Mouse (Mus musculus) heart, adult 9 months (tissue): ENCODE measurements around the gene Tmem88.

Source experiments
- DNase-seq, 2 experiments: peaks; one replicate each; pipeline ENCODE4 v3.0.0; 2022; ENCODE audit warnings: low spot score in 2 of 2

The Tmem88 gene

DNA sequence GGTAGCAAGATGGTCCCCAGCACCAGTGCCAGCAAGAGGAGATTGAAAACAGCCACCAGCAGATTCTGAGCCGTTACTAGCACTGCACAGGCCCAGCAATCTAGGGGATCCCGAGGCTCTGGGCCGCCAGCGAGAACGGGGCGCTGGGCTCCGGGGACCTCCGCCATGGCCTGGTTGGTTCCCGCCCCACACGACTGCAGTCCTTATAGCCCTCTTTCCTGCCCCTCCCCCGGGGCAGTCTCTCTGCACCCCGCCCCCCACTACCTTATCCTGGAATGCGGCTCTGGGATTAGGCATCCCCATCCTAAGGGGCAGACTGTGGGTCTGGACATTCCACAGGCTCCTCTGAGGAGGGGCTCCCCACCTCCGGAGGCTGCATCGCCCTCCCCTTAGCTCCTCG, at the start of gene Tmem88:
Gene Tmem88, minus strand, starts transcription at position 176 of the 400 bp plus-strand sequence.
- peak; percentile 58 to 82 for DNase-seq

DNA sequence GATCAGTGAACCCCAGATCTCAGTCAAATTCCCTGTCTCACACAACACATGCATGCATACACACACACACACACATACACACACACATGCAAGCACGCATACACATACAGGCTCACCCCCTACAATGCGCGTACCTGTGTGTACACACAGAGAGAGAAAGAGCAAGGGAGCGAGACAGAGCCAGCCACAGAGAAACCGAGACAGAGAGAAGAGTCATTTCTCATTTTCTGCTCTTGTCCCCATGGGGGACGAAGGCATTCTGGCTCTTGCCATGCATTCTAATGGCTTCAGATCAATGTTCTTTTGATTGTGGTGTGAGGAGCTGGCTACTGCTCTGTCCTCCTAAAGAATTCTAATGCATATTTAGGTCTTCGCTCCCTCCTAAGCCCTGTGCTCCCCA, 49.3 kb upstream of the Tmem88 start:
- DNase-seq: no peak

DNA sequence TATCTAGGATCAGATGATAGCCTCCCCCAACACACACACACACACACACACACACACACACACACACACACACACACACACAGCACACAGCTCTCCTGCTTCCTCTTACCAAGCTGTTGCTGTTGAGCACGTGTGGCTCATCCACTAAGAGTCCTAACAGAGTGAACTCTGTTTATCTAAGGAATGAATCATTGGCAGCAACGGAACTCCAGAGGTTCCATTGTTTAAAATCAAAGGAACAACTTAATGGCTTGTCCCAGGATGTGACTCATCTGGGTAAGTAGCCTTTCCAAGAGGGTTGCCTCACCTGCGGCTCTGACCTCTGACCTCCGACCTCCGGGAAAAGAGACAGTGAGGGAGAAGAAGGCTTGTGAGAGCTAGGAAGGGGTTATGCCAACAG, 45.3 kb upstream of the Tmem88 start:
- DNase-seq: peak; percentile 35 to 71

DNA sequence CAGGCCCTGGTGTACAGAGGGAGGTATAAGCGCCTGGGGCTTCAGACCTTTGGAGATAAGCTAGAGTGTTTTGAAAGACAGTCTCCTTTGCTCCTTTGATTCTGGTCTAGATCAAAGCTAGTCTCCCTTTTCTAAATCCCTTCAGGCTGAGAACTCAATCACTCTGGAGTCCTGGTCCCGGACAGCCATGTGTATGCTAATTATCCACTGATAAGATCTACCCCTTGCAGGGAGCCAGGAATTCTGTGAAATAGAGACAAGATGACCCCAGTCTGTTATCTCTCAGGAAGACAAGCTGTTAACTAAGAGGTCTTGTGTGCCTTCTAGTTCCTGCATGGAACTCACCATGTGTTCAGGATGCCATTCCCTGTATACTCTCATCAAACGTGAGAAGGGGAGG, 39.3 kb upstream of the Tmem88 start:
- no peak for DNase-seq

DNA sequence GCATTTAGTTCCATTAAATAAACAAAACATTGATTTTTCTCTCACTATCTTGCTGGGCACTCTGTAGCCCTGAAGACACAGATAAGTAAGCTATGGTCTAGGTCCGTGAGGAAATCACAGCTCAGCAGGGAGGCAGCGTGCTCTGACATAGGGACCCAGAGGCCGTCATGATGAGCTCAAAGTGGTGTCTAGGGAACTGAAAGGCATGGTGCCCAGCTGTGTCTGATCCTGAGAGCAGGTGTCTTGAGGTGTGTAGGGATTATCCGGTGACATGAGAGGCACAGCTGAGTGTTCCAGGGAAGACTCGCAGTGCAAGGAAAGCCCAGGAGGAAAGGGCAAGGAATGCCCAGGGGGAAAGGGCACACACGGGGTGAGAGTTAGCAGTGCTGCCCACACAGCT, 35.2 kb upstream of the Tmem88 start:
- DNase-seq: no peak

DNA sequence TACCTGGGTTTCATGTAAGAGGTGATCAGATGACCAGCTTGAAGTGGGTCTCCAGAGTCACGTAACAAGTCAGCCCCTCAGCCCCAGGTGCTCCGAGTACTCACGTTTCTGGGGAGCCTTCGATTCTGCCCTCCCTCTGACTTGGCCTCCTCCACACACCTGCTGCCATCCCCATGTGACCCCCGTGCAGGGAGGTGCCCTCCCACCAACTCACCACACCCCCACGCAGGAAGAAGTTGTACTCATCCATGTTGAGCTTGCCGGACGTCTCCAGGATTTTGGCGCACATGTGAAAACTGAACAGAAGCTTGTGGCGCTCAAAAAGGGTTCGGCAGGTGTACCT, 34.6 kb upstream of the Tmem88 start:
- DNase-seq: no peak

DNA sequence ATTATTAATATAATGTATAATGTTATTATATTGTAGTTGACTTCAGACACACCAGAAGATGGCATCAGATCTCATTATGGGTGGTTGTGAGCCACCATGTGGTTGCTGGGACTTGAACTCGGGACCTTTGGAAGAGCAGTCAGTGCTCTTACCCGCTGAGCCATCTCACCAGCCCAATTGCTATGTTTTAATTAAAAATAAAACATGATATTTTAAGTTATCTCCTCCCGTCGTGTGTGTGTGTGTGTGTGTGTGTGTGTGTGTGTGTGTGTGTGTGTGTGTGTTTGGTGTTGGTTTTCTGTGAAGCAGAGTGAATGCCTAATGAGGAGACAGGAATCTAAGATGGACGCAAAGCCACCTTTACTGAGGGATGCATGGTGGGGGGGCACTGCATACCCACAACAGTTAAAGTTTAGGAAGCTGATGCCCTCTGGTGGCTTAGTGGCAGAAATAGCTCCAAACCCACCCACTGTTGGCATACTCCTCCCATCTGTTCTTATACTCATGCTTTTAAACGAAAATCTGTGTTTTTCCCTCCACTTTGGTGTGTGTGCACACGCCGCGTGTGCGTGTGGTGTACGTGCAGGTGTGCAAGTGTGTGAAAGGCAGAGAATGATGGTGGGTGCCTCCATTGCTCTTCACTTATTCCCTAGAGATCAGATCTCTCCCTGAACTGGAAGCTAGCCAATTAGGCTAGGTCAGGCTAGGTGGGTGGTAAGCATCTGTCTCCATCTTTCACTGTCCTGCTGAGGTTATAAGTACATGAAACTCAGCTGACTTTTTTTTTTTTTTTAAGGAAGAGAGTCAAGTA, 34.0 kb upstream of the Tmem88 start:
- DNase-seq: peak; percentile 61 to 78

DNA sequence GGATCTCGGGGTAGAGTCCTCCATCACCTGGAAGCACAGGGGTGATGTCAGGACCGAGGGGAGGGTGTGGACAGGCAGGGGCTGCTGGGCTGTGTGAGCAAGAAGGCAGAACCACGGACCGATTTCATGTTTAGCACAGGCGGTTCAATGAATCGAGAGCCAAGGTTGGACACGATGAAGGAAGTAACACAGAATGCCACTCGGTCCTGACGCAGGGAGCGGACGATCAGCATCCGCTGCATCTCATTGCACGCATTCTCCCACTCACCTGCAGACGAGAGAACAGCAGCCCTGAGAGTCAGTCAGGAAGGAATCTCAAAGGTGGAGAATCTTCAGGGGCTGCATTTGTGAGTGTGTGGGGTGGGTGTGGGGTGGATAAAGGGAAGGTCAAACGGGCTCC, 32.6 kb upstream of the Tmem88 start:
- no peak for DNase-seq

DNA sequence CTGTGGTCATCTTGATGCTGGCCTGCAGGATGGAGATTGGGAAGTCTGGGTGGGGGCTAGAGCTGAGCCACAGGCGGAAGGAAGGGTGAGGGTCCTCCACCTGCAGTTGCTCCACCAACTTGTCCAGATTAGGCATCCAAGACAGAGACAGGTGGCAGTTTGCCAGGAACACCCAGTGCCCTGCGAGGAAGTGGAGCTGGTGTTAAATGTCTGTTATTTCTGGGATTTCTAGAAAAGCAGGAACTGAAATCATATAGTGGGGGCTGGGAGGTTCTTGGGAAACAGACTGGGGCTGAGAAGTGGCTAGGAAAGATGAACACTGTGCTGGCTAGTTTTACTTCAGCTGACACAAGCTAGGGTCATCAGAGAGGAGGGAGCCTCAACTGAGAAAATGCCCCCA, 31.3 kb upstream of the Tmem88 start:
- DNase-seq: peak; percentile 30 to 55

DNA sequence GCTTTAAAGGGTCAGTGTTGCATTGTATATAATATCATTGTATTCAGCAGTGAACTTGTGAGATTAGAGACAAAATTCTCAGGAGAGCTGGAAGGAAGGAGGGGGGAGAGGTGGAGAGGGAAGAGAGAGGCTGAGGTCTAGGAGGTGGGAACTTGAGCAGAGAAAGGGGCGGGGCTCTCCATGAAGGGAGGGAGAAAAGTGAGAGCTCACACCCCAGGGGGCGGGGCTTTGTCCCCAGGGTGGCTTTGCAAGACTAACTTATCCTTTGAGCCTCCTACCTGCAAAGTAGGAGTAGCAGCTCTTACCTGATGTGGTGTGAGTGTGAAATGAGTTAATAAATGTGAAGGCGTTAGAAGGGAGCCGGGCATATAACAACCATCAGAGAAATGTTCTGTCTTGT, 30.7 kb upstream of the Tmem88 start:
- no peak for DNase-seq

DNA sequence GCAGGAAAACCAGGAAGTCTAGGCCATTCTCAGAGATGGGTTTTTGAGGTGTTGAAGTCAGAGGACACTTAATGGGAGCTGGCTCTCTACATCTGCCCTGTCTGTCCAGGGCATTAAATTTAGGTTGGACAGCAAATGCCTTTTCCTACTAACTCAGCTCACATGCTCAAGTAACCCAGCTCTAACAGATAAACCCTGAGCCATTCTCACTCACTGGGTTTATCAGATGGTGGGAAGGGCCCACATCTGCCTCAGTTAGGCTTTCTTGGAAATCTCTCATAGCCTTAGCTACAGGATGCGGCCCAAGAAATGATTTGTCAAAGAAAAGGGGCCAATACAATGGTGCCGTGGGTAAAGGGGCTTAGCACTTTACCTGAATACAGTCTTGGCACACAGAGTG, 28.2 kb upstream of the Tmem88 start:
- no peak for DNase-seq

DNA sequence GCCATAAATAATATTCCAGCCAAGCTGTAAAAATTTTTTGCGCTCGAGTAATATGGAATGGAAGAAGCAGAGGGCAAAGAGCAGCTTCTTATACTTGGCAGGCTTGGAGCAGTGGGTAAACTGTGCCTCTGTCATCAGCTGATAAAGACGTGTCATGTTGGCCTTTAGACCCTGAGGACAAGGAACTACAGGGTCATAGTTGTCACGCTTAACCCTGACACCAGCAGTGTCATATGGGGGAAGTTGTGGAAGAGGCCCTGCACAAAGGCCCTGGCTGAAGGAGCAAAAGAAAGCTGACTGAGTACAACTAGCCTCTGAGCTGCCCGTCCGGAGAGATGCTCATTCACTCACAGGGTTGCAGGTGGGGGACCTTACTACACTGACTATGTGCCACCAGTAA, 25.9 kb upstream of the Tmem88 start:
- DNase-seq: no peak

DNA sequence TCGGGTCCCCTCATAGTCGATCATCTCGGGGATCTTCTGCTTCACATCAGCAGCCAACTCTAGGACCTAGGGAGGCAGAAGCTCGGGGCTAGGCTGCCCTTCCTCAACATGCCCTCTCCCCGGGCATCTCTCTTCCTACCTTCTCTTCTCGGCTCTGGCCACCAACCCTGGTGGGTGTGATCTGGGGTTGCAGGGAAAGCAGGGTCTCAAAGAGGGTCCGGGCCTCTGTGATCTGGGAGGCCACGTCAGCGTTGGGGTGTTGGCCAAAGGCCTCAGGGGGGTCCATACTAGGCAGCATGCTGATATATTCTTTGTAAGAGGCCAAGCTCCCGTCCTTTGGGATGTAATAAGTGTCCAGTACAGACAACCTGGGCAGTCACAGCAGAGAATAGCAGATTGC, 24.8 kb upstream of the Tmem88 start:
- no peak for DNase-seq

DNA sequence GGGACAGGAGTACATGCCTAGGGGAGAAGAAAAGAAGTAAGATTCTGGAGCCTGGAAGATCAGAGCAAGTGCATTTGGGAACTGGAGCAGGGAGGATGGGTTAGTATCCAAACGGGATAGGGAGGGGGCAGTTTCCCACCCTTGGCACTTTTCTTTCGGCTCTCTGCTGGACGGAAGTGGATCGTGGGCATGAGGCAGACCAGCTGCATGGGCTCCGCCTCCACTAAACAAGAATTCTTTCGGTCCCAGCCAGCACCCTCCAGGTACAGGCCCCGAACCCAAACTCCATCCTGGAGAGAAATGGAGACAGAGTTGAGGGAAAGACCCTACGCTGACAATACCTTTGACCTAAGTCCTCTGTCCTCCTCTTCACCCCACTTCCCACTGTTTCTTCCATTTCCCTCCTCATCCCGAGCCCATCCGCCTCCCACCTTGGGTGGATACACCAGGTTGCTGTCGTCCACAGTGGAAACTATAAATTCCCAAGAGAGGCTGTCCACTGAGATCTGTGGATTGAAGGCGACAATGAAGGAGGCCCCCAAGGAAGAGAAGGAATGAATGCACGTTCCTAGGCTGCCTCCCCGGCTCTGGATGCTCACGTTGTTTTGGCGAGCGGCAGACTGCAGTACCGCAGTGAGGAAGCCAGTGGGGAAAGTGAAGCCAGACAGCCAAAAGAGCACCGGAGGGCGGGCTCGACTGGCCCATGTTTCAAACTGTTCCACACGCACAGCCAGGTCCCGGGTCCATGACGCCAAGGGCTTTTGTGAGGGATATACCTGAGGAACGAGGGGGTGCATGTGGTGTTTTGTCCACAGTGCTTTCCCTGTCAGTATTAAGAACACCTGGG, 23.3 kb upstream of the Tmem88 start:
- DNase-seq: no peak

DNA sequence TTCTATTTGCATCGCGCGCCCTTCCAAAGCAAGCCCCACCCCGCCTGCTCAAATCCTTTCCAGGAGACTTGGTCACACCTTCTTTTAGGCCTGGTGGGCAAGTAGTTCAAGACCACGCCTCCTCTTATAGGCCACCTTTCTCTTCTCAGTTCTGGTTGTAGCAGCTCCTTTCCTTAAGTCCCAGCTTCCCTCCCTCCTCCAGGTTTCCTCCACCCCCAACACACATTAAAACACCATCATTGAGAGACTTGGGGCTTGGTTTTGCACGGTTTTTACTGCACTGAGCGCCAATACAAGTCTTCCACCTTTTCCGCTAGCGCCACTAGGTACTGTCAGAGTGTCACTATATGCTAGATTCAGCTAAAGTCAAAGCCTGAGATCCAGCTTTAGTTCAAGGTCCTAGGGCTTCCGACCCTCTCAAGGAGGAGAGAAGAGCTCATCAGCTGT, 22.5 kb upstream of the Tmem88 start:
- no peak for DNase-seq

DNA sequence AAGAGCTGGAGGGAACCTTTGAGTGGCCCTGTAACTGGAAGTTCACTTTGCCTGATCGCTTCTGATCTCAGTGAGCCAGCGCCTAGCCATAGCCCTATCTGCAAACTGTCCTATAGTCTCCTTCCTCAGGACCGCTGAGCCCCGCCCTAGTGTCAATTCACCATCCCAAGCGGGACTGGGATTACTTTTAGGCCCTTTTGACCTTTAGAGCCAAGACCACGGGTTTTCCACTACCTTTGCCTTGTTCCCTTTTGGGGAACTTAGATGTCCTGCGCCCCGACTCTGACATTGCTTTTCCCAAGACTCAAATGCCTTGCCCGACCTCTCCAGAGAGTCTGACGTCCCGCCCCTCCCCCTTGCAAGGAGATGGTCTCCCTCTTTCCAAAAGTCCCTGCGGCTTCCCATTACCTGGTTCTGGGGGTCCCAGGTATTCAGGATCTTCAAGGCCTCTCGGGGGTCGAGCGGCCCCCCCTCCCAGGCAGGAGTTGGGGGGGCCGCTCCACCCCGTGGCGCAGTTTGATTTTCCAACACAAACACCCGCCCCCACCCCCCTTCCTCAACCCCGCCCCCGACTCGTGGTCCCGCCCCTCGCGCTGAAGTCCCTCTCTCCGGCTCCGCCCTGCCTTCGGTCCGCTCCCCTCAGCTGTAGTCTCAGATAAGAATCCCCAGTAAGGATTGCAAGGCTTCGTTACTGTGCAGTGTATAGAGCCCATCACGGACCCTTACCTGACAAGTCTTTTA, 21.9 kb upstream of the Tmem88 start:
- peak; percentile 67 to 71 for DNase-seq

DNA sequence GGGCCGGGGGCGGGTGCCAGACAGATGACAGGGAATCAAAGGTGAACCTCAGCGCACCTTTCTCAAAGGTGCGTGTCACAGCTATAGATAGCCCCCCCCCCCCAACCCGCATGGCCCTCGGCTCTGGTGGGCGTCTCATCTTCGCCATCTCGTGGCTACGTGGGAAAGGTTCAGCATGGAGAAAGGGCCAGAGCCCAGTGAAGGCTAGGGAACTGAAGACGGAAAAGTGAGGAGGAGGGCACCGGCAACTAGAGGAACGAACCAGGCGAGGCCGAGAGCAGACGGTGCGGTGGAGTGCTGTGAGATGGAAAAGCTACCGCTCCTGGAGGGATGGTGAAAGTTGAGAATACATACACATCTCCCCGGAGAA, 21.4 kb upstream of the Tmem88 start:
- peak in 1 of 2 experiments; percentile 57 for DNase-seq

DNA sequence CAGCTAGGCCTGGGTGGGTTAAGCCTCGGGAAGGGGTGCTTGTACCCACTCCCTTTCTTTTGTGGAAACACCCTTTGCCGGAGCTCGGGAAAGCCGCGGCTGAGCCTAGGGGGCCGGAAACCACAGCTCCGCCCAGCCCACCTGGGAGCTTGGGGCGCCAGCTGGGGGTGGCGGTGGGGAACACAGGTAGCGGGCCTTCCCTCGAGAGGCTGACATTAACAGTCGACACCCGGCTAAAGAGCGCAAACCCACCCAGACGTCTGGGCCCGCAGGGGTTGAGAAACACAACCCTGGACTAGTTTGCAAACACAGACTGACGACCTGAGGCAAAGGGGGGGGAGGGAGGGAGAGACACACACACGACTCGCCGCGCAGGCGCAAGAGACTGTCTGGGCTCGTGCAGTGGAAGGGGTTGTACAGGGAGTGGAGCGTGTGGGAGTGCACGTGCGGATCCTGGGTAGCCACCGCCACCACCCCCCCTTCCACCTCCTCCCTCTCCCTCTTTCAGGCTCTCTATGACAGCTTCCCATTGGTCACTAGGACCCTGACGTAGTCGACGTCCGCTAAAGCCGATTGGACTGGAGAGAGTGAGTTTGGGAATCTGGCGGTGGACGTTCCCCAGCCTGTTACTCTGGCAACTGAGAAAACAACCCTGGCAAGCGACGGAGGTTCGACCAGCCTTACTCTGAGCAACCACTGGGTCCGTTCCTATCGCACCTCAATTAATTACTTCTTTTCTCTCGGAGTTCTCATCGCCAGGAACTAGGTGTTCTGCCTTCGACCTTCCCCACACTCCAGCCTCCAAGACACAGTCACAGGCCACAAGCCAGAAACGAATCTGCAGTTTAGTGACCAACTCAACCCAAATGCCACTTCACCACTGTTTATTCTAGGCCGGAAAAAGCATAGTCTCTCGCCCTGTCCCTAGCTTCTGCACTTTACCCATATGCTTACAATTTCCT, 20.7 kb upstream of the Tmem88 start:
- peak; percentile 96 to 98 for DNase-seq

DNA sequence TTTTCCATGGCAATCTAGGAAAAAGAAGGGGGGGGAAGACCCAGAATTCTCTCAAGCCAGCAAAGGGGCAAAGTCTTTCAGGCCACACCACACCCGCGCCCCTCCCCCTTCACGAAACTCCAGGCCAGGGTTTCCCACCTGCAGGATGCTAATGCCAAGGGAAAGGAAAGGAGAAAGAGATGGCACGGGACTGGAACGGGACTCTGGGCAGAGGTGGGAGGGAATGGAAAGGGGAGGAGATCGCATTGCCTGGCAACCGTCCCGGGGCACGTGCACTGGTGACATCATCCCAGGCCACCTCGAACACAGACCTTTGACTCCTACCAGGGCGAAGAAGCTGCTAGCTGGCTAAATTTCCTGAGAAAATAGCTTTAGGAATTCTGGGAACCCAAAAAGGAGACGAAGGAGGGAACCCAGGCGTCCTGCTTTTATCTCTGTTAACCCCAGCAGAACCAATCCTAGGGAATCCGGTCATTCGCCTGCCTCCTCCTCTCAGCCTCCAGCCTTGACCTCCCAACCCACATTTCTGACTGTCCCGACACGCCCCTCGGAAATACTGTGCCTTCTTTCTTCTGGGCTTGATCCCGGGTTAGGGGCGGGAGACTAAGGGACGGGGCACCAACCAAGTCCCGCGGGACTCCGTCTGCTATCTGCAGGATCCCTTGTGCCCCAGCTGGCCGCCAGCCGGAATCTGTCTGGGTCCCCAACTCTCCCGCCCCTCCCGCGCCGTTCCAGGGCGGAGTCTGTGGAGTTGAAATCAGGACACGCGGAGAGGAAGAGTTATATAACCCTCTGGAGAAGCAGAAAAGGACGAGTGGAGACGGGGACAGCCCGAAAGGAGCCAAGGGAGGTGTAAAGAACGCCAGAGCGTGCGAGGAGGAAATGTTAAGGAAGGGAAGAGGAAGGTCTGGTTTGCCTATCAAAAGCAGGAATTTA, 19.7 kb upstream of the Tmem88 start:
- peak; percentile 94 to 96 for DNase-seq

DNA sequence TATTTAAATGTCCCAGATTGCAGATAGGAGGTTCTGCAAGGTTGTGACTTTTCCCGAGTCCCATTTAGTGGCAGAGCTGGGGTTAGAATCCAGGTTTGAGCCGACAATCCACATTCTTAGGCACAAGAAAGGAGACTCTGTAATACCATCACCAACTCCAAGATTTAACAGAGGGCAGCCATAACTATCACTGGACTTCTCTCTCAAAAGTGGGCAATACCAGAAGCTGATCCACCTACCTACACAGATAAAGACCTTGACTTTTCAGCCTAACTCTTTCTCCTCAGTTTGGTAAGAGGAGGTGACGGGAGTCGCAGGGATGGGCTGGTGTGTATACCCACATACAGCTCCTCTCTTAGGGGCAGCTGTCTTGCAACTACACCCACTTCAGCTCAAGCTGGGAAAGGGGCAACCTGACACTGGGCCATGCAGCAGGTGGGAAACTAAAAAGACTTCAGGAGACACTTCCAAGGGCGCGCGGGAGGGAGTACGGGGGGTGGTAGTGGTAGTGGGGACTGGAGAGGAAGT, 19.0 kb upstream of the Tmem88 start:
- no peak for DNase-seq
